Mouse (Mus musculus) thymus, postnatal 10 days (tissue): ENCODE measurements around the gene Noto.

ENCODE experiments used
- DNase-seq, 2 experiments: peaks; one replicate each; pipeline ENCODE4 v3.0.0; 2021; ENCODE audit warnings: low spot score in 2 of 2

Gene Noto

GRCm38 (mm10) chr6:85475581-85475980 lies 51.9 kb downstream of the Noto start:
- no peak for DNase-seq

GRCm38 (mm10) chr6:85477366-85477917 lies 53.8 kb downstream of the Noto start:
- peak in 1 of 2 experiments; percentile 35 for DNase-seq

GRCm38 (mm10) chr6:85478416-85478815 lies 54.7 kb downstream of the Noto start:
- DNase-seq = no peak
